Mouse (Mus musculus) liver, embryonic 14.5 days (tissue): ENCODE results near the gene Map4k4.

Experiments
- CTCF ChIP-seq: IDR thresholded peaks from 2 replicates; pipeline ENCODE4 v1.5.1; 2016; ENCODE audit warnings: antibody characterized with exemption, low read depth, control low read depth
- EP300 ChIP-seq: IDR thresholded peaks from 2 replicates; pipeline ENCODE4 v1.6.1; 2016; ENCODE audit warnings: antibody characterized with exemption, low read depth

GRCm38 (mm10) chr1:39856795-39857447 lies 43.8 kb upstream of the Map4k4 start:
- no peak for TF ChIP-seq EP300
- TF ChIP-seq CTCF = no peak
